Mouse (Mus musculus) hindbrain, embryonic 16.5 days (tissue): ENCODE measurements around the gene Stag3. TPM values are rescaled to one million over a fixed set of nuclear protein-coding genes. Genes with fewer than 3 reads are reported as not detected.

Experiments used
- ATAC-seq: fragments of 200-750 bp; cut with Nextera tagmentation; 2 replicates; pipeline ENCODE4 v1.8.0; 2017; ENCODE audit warnings: moderate TSS enrichment, moderate library complexity
- H3K27ac ChIP-seq: fragments of 300-500 bp; sonication (generic); 2 replicates; pipeline ENCODE4 v1.5.1; 2014; ENCODE audit warnings: low read depth, mild to moderate bottlenecking, control low read depth, low read length, moderate library complexity
- H3K27me3 ChIP-seq: fragments of 300-500 bp; sonication (generic); replicated peaks from 2 replicates; pipeline ENCODE4 v1.6.1; 2014; ENCODE audit warnings: low read length; ENCODE audit not compliant: control insufficient read depth, insufficient read depth
- H3K36me3 ChIP-seq: fragments of 300-500 bp; sonication (generic); 2 replicates; pipeline ENCODE4 v1.6.1; 2014; ENCODE audit warnings: mild to moderate bottlenecking, low read length, moderate library complexity, mixed read lengths; ENCODE audit not compliant: control insufficient read depth, insufficient read depth
- H3K4me1 ChIP-seq: fragments of 300-500 bp; sonication (generic); 2 replicates; pipeline ENCODE4 v1.6.1; 2014; ENCODE audit warnings: low read depth, low read length; ENCODE audit not compliant: control insufficient read depth, insufficient read depth
- H3K4me2 ChIP-seq: fragments of 300-500 bp; sonication (generic); 2 replicates; pipeline ENCODE4 v1.6.1; 2014; ENCODE audit warnings: mild to moderate bottlenecking, low read length, control low read depth, moderate library complexity
- H3K4me3 ChIP-seq: fragments of 300-500 bp; sonication (generic); 2 replicates; pipeline ENCODE4 v1.5.1; 2014; ENCODE audit warnings: mild to moderate bottlenecking, low read length, control low read depth, moderate library complexity
- H3K9ac ChIP-seq: fragments of 300-500 bp; sonication (generic); 2 replicates; pipeline ENCODE4 v1.6.1; 2014; ENCODE audit warnings: low read depth, mild to moderate bottlenecking, control low read depth, low read length, moderate library complexity
- H3K9me3 ChIP-seq: fragments of 300-500 bp; sonication (generic); 2 replicates; pipeline ENCODE4 v1.6.1; 2014; ENCODE audit warnings: mild to moderate bottlenecking, low read length, moderate library complexity; ENCODE audit not compliant: control insufficient read depth
- WGBS: fragments of 180-500 bp; shearing (Covaris S2); extraction: QIAGEN DNeasy Blood & Tissue Kit; methylation state at CpG from one replicate; pipeline ENCODE4 v1.1.7; 2014; 5-methylcytosine and 5-hydroxymethylcytosine counted together
- polyA plus RNA-seq: library from polyadenylated mRNA; unstranded; fragments of >200 nt; fragmentation: Nextera tagmentation; extraction: Ambion mirVana; gene quantifications from 2 replicates; pipeline ENCODE4 v1.2.1, GENCODE M21; 2015

The Stag3 gene
- polyA plus RNA-seq, 1 experiment from 2014 or later = 10.3 TPM

DNA sequence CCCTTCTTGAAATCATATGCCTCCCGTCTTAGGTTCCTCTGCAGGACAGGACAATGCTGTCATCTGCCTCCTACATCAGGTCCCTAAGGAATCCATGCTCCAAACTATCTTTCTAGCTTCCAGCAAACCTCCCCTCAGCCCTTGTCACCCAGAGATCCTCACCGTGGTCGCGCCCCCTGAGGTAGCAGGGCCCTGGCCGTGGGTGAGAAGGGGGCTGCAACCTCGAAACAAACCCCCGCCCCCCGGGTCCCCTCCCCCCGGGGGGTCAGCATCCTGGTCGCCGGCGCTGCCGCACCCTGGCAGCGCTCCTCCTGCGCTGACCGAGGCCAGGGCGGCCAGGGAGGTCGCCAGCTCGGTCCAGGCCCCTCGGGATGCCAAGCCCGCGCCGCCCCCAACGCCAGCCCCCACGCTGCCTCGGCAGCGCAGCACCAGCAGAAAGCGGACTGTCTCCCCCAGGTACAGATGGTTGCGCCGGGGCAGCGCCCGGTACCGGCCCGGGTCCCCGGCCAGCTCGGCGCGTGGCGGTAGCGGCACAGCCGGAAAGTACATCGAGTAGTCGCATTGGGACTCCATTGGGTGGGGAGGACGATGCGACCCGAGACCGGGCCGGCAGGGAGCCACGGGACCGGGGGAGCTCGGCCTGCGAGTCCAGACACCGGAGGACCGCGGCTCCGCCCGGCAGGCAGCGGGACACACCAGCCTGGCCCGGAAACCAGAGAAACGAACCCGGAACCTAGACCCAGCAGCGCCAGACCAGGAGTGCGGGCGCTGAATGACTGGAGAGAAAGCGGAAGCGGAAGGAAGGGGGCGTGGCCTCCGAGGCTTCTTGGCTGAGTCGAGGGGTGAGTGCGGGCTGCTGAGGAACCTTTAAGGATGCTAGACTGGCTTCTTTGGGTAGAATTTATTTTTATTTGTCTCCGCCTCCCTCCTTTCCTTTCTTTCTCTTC is 16.5 kb upstream of the Stag3 start, which contains the start of gene BC037034:
BC037034 (minus strand) TSS at position 774 of the 947 bp plus-strand sequence.
- peak; percentile 94 for ATAC-seq
- WGBS = under 1% methylated on average over 63 of the region's 71 CpGs
- peaks cover 18% of the 10 kb centered on the region for H3K4me1 ChIP-seq

DNA sequence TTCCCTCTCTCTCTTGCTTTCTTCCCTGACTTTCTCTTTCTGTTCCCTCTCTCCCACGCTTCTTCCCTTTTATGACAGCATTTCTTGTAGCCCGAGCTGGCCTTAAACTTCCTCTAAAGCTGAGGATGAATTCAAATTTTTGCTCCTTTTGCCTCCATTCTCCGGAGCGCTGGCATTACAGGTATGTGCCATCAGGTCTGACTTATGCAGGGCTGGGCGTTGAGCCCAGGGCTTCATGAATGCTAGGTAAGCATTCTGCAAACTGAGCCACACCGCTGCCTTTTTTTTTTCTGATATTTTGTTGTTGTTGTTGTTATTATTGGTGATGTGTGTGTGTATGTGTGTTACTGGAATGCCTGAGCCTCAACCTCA is 15.8 kb upstream of the Stag3 start:
- Histone ChIP-seq H3K9ac (peak overlapping the region; percentile 96), H3K36me3 (peaks cover 22% of the 10 kb centered on the region), H3K27ac (peak overlapping the region; percentile 69), H3K4me3 (peak overlapping the region; percentile 92), H3K9me3 (no peaks in the 10 kb centered on the region), H3K27me3 (no peaks in the 10 kb centered on the region), H3K4me1 (peaks cover 18% of the 10 kb centered on the region), H3K4me2 (peak overlapping the region; percentile 96)
- peak; percentile 6; the same call in 1 of the 2 replicates for ATAC-seq
- 15% methylated on average over 6 of the region's 6 CpGs for WGBS

More for the DNA sequence above, 16.5 kb upstream of the Stag3 start, which contains the start of gene BC037034:
- Histone ChIP-seq H3K27ac (peak within 1 kb of the TSS; percentile 83), H3K4me3 (peak within 1 kb of the TSS; percentile 92), H3K27me3 (no peaks in the 10 kb centered on the region), H3K9ac (peak within 1 kb of the TSS; percentile 96), H3K4me2 (peak within 1 kb of the TSS; percentile 96), H3K9me3 (no peaks in the 10 kb centered on the region), H3K36me3 (peaks cover 28% of the 10 kb centered on the region)

DNA sequence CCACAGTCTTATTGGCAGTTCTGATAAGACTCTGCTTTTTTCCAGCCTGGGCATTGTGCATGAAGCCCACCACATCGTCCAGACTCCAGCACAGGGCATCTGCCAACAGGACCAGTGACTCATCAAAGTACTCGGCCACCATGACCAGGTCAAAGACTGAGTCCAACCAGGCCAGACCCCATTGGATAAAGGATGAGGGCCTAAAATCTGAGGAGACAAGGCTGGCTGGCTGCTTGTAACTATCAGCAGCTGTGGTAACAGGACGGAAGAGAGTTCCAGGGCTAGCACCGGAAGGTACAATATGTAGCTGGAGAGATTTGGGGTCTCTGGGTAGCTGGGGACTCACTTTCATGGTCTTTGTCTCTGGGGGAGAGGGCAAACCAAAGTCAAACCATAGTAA is 14.3 kb upstream of the Stag3 start:
- no peak overlapping the region for H3K9ac ChIP-seq
- no peak for ATAC-seq
- no peaks in the 10 kb centered on the region for H3K9me3 ChIP-seq
- peaks cover 18% of the 10 kb centered on the region for H3K4me1 ChIP-seq
- H3K27me3 ChIP-seq = no peaks in the 10 kb centered on the region
- H3K4me2 ChIP-seq = no peak overlapping the region
- WGBS = 94% methylated on average over 4 of the region's 4 CpGs
- H3K27ac ChIP-seq = no peak overlapping the region
- H3K4me3 ChIP-seq = no peak overlapping the region
- peaks cover 13% of the 10 kb centered on the region for H3K36me3 ChIP-seq

DNA sequence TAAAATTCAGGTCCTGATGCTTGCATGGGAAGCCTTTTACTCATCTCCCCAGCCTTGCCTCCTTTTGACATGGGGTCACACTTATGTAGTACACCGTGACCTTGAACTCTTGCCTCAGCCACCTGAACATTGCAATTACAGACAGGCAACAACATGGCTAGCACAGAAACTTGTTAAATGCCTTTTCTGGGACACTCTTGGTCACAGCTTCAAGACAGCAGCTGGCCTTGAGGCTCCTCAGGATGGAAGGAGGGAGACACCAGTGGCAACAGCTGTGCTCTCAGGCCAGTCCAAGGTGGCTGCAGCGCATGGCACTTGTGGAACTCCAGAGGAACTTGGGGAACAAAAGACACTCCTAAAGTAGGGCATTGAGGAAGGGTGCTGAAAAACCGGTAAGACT is 12.9 kb upstream of the Stag3 start:
- peaks cover 10% of the 10 kb centered on the region for H3K36me3 ChIP-seq
- H3K9me3 ChIP-seq = no peaks in the 10 kb centered on the region
- peaks cover 18% of the 10 kb centered on the region for H3K4me1 ChIP-seq
- H3K4me2 ChIP-seq = no peak overlapping the region
- H3K9ac ChIP-seq = no peak overlapping the region
- no peak overlapping the region for H3K4me3 ChIP-seq
- no peak for ATAC-seq
- H3K27ac ChIP-seq = no peak overlapping the region
- 90% methylated on average over 3 of the region's 3 CpGs for WGBS
- no peaks in the 10 kb centered on the region for H3K27me3 ChIP-seq

DNA sequence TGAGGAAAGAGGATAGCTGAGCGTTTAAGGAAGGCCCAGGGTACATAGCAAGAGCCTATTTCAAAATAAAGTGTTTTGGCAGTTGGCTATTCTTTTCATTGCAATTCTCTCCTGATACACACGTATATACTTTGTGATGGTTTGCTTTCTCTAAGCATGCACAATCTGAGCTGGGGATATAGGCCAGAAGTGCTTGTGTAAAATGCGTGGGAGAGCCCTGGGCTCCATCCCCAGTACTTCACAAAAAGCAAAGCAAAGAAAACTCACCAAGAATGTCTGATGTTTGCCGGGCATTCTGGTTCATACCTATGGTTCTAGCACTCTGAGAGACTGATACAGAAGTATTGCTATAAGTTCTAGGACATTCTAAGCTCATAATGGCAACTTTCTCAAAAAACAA is 11.1 kb upstream of the Stag3 start:
- peaks cover 10% of the 10 kb centered on the region for H3K36me3 ChIP-seq
- no peak overlapping the region for H3K9ac ChIP-seq
- no peak overlapping the region for H3K27ac ChIP-seq
- no peak overlapping the region for H3K4me2 ChIP-seq
- peaks cover 16% of the 10 kb centered on the region for H3K4me1 ChIP-seq
- H3K9me3 ChIP-seq = no peaks in the 10 kb centered on the region
- no peak overlapping the region for H3K4me3 ChIP-seq
- no peak for ATAC-seq
- H3K27me3 ChIP-seq = no peaks in the 10 kb centered on the region
- WGBS = 78% methylated on average over 4 of the region's 4 CpGs

DNA sequence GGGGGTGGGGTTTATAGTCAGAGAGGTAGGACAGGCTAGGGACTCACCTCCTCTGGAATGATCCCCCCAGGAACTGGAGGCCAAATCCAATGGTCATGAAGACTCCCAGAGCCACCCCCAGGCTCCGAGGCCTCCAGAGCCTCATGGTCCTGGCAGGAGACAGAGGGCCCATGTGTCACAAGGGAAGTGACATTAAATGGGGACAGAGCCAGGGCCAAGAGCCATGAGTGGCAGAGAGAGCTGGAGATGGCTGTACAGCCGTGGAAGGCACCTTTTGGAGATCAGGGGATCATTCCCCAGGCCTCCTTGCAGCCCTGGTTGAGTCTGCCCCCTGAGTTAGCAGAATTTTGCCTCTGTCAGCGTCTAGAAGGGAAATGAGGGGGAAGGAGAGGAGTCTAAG is 8.8 kb upstream of the Stag3 start:
- Histone ChIP-seq H3K4me2 (no peak overlapping the region), H3K4me1 (peaks cover 24% of the 10 kb centered on the region), H3K27me3 (no peaks in the 10 kb centered on the region), H3K27ac (no peak overlapping the region), H3K9me3 (no peaks in the 10 kb centered on the region), H3K9ac (no peak overlapping the region), H3K36me3 (peaks cover 4% of the 10 kb centered on the region), H3K4me3 (no peak overlapping the region)
- WGBS = 56% methylated on average over 3 of the region's 3 CpGs
- ATAC-seq = no peak

DNA sequence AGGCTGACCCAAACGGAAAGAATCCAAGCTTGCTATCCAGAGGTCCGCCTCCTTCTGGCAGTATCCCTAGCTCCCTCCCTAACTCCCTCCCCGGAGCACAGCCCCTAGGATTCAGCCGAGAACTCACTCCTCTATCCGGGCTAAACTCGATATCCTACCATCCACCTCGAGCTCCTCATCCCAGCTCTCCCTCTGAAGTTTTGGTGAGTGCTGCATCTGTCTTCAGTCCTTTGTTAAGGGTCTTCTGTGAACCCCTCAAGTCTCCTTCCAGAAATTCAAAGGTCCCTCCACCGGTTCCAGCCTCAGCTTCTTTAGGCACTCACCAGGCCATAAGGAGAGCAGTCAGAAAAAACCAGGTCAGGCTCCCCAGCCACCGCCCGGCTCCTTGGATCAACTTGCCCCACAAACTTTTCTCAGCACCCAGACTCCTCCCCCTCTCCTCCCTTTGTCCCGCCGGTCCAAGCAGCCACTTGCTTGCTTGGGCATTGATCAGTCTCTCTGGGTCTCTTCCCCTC is 7.6 kb upstream of the Stag3 start, which contains the start of gene Gal3st4:
Gal3st4 (minus strand) TSS at position 432 of the 515 bp plus-strand sequence.
- peak within 1 kb of the TSS; percentile 6; the same call in 1 of the 2 replicates for H3K4me3 ChIP-seq
- no peak for ATAC-seq
- 2% methylated on average over 12 of the region's 12 CpGs for WGBS
- H3K9me3 ChIP-seq = no peaks in the 10 kb centered on the region
- H3K4me1 ChIP-seq = peaks cover 24% of the 10 kb centered on the region
- H3K36me3 ChIP-seq = peaks cover 3% of the 10 kb centered on the region; the same call in 1 of the 2 replicates
- peak within 1 kb of the TSS; percentile 39 for H3K4me2 ChIP-seq
- H3K27ac ChIP-seq = no peak within 1 kb of the TSS
- no peaks in the 10 kb centered on the region for H3K27me3 ChIP-seq
- peak within 1 kb of the TSS; percentile 32; the same call in 1 of the 2 replicates for H3K9ac ChIP-seq

DNA sequence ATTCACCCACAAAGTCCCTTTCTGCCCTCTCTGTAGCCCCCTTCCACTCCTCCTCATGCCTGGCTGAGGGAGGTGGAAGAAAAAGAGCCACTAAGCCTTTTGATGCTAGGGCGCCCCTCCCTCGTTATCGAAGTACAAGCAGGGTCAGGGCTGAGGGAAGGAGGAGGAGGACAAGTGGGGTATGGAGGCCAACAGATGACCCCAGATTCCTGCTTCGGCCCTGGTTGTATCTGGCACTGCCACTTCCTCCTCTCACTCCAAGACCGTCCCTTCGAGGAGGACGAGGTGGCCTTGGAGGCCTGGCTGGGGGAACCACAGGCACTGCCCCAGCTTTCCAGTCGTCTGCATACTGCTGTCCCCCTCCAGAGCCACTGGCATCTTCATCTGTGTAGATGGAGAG is 5.9 kb upstream of the Stag3 start:
- 52% methylated on average over 8 of the region's 8 CpGs for WGBS
- Histone ChIP-seq H3K4me2 (no peak overlapping the region), H3K36me3 (peaks cover 3% of the 10 kb centered on the region; the same call in 1 of the 2 replicates), H3K27ac (no peak overlapping the region), H3K4me3 (no peak overlapping the region), H3K27me3 (no peaks in the 10 kb centered on the region), H3K9ac (no peak overlapping the region), H3K9me3 (no peaks in the 10 kb centered on the region), H3K4me1 (peaks cover 37% of the 10 kb centered on the region)
- no peak for ATAC-seq
